Mouse (Mus musculus) cerebellum, adult 18-20 months (tissue): ENCODE measurements around the gene Etv3.
"Not testable (repeated sequence)": the region's sequence is repeated elsewhere in the genome, so short reads cannot be mapped to it uniquely, and the experiment has no call there.

ENCODE experiments used
- DNase-seq, 2 experiments: peaks; one replicate each; pipeline ENCODE4 v3.0.0; 2021

The Etv3 gene

GRCm38 (mm10) chr3:87525043-87525836 lies at the start of gene Etv3:
Gene Etv3 (plus strand): TSS chr3:87525407.
- peak; percentile 91 to 92 for DNase-seq

GRCm38 (mm10) chr3:87477948-87478347 lies 47.3 kb upstream of the Etv3 start:
- DNase-seq: not testable (repeated sequence)

GRCm38 (mm10) chr3:87478596-87478995 lies 46.6 kb upstream of the Etv3 start:
- DNase-seq: not testable (repeated sequence)

- DNase-seq: not testable (repeated sequence)
Measured at GRCm38 (mm10) chr3:87479230-87479629, 46.0 kb upstream of the Etv3 start.

- no peak for DNase-seq
Measured at GRCm38 (mm10) chr3:87487392-87487791, 37.8 kb upstream of the Etv3 start.

GRCm38 (mm10) chr3:87487911-87488310 lies 37.3 kb upstream of the Etv3 start:
- DNase-seq: no peak

GRCm38 (mm10) chr3:87498266-87498665 lies 26.9 kb upstream of the Etv3 start:
- DNase-seq: no peak

GRCm38 (mm10) chr3:87499072-87499471 lies 26.1 kb upstream of the Etv3 start:
- peak; percentile 59 to 64 for DNase-seq

GRCm38 (mm10) chr3:87500088-87501055 lies 24.8 kb upstream of the Etv3 start:
- DNase-seq: no peak

GRCm38 (mm10) chr3:87501151-87501550 lies 24.1 kb upstream of the Etv3 start:
- DNase-seq: no peak

- DNase-seq: no peak
Measured at GRCm38 (mm10) chr3:87502771-87503170, 22.4 kb upstream of the Etv3 start.

GRCm38 (mm10) chr3:87504330-87504729 lies 20.9 kb upstream of the Etv3 start:
- DNase-seq: peak; percentile 41 to 46

GRCm38 (mm10) chr3:87504749-87505425 lies 20.3 kb upstream of the Etv3 start:
- no peak for DNase-seq

GRCm38 (mm10) chr3:87506456-87507416 lies 18.5 kb upstream of the Etv3 start:
- DNase-seq: no peak

GRCm38 (mm10) chr3:87508205-87508901 lies 16.9 kb upstream of the Etv3 start:
- DNase-seq: peak; percentile 87 to 89

GRCm38 (mm10) chr3:87509061-87509460 lies 16.1 kb upstream of the Etv3 start:
- DNase-seq: no peak

- DNase-seq: no peak
Measured at GRCm38 (mm10) chr3:87510832-87511231, 14.4 kb upstream of the Etv3 start.

- DNase-seq: no peak
Measured at GRCm38 (mm10) chr3:87511971-87512765, 13.0 kb upstream of the Etv3 start.

GRCm38 (mm10) chr3:87515567-87516081 lies 9.6 kb upstream of the Etv3 start:
- no peak for DNase-seq

GRCm38 (mm10) chr3:87518425-87518824 lies 6.8 kb upstream of the Etv3 start:
- DNase-seq: no peak
